Mouse (Mus musculus): Measurements from ENCODE around the gene Slc22a23. TPM values are rescaled to one million over a fixed set of nuclear protein-coding genes. Genes with fewer than 3 reads are reported as not detected.

Gene Slc22a23
- polyA plus RNA-seq, 1 experiment from 2014 or later, result 28.0 TPM

DNA sequence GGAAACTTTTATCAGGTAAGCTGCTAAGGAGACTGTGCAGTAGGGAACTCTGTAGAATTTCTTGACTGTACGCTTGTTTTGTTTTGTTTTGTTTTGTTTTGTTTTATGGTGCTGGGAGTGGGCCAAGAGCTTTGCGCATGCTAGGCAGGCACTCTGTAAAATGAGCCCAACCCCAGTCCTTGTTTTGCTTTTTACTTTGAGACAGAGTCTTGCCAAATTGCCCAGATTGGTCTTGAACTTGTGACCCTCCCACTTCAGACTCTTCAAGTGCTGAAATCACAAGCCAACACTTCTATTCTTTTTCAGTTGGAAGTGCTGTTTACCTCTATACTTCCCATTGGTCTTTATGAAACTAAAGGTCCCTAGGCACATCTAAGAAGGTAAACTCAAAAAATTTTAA is 80.5 kb downstream of the Slc22a23 start:
- peaks cover 3% of the 10 kb centered on the region; the same call in 1 of the 2 replicates for H3K36me3 ChIP-seq (ENCODE audit: control insufficient read depth, insufficient read depth, low read length)
- ATAC-seq (ENCODE audit: low FRiP score, low TSS enrichment) (no peak), DNase-seq (no peak)
- H3K27me3 ChIP-seq (ENCODE audit: control insufficient read depth, insufficient read depth, low read length), result no peaks in the 10 kb centered on the region
- H3K27ac ChIP-seq (replicated peaks; ENCODE audit: low read depth, low read length), result no peak overlapping the region
- H3K4me3 ChIP-seq (replicated peaks; ENCODE audit: low read depth, low read length), result no peak overlapping the region
- H3K4me2 ChIP-seq (ENCODE audit: low read length), result no peak overlapping the region
- 90% methylated on average over 2 of the region's 2 CpGs for WGBS
- no peaks in the 10 kb centered on the region for H3K9me3 ChIP-seq (ENCODE audit: control insufficient read depth, low read length)
- peaks cover 7% of the 10 kb centered on the region for H3K4me1 ChIP-seq (ENCODE audit: control insufficient read depth, insufficient read depth, low read length)
- H3K9ac ChIP-seq (replicated peaks; ENCODE audit: low read length), result no peak overlapping the region

- no peak for DNase-seq
- Histone ChIP-seq H3K4me3 (replicated peaks; ENCODE audit: low read depth, low read length) (no peak overlapping the region), H3K9ac (replicated peaks; ENCODE audit: low read length) (no peak overlapping the region), H3K36me3 (ENCODE audit: control insufficient read depth, insufficient read depth, low read length) (no peaks in the 10 kb centered on the region), H3K27me3 (ENCODE audit: control insufficient read depth, insufficient read depth, low read length) (no peaks in the 10 kb centered on the region), H3K4me1 (ENCODE audit: control insufficient read depth, insufficient read depth, low read length) (no peaks in the 10 kb centered on the region), H3K9me3 (ENCODE audit: control insufficient read depth, low read length) (no peaks in the 10 kb centered on the region), H3K4me2 (ENCODE audit: low read length) (no peak overlapping the region), H3K27ac (replicated peaks; ENCODE audit: low read depth, low read length) (no peak overlapping the region)
- 97% methylated on average over 3 of the region's 3 CpGs for WGBS
- no peak for ATAC-seq (ENCODE audit: low FRiP score, low TSS enrichment)
Observed at GRCm38 (mm10) chr13:34258765-34259164, 86.2 kb downstream of the Slc22a23 start.

- H3K27ac ChIP-seq (replicated peaks; ENCODE audit: low read depth, low read length), result no peak overlapping the region
- H3K9me3 ChIP-seq (ENCODE audit: control insufficient read depth, low read length), result no peaks in the 10 kb centered on the region
- 88% methylated on average over 7 of the region's 7 CpGs for WGBS
Observed at GRCm38 (mm10) chr13:34257177-34257576, 87.8 kb downstream of the Slc22a23 start.

DNA sequence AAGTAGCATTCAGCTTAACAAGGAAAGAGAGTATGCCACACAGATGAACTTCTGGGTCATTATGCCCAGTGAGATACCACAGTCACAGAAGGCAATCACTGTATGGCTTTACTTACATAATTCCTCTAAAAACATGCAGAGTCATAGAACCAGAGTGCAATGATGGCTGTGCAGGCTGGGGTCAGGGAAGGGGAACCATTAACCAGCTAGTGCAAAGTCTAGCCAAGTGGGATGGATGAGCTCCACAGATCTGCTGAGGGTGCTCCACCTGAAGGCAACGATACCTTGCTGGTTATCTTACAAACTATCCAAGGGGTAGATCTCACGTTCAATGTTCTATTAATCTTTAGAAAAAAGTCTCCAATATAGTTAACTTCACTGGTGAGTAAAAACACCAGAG is 88.3 kb downstream of the Slc22a23 start:
- no peak overlapping the region for H3K27ac ChIP-seq (replicated peaks; ENCODE audit: low read depth, low read length)
- H3K4me1 ChIP-seq (ENCODE audit: control insufficient read depth, insufficient read depth, low read length), result no peaks in the 10 kb centered on the region
- no peaks in the 10 kb centered on the region for H3K27me3 ChIP-seq (ENCODE audit: control insufficient read depth, insufficient read depth, low read length)
- H3K4me3 ChIP-seq (replicated peaks; ENCODE audit: low read depth, low read length), result no peak overlapping the region
- ATAC-seq (ENCODE audit: low FRiP score, low TSS enrichment) (no peak), DNase-seq (no peak)
- no peaks in the 10 kb centered on the region for H3K36me3 ChIP-seq (ENCODE audit: control insufficient read depth, insufficient read depth, low read length)
- 96% methylated on average over 2 of the region's 2 CpGs for WGBS
- H3K4me2 ChIP-seq (ENCODE audit: low read length), result no peak overlapping the region
- H3K9ac ChIP-seq (replicated peaks; ENCODE audit: low read length), result no peak overlapping the region
- H3K9me3 ChIP-seq (ENCODE audit: control insufficient read depth, low read length), result no peaks in the 10 kb centered on the region

More at GRCm38 (mm10) chr13:34257177-34257576, 87.8 kb downstream of the Slc22a23 start:
- no peaks in the 10 kb centered on the region for H3K4me1 ChIP-seq (ENCODE audit: control insufficient read depth, insufficient read depth, low read length)
- H3K27me3 ChIP-seq (ENCODE audit: control insufficient read depth, insufficient read depth, low read length), result no peaks in the 10 kb centered on the region
- H3K4me3 ChIP-seq (replicated peaks; ENCODE audit: low read depth, low read length), result no peak overlapping the region
- H3K4me2 ChIP-seq (ENCODE audit: low read length), result no peak overlapping the region
- H3K9ac ChIP-seq (replicated peaks; ENCODE audit: low read length), result no peak overlapping the region
- ATAC-seq (ENCODE audit: low FRiP score, low TSS enrichment) (no peak), DNase-seq (no peak)
- no peaks in the 10 kb centered on the region for H3K36me3 ChIP-seq (ENCODE audit: control insufficient read depth, insufficient read depth, low read length)

DNA sequence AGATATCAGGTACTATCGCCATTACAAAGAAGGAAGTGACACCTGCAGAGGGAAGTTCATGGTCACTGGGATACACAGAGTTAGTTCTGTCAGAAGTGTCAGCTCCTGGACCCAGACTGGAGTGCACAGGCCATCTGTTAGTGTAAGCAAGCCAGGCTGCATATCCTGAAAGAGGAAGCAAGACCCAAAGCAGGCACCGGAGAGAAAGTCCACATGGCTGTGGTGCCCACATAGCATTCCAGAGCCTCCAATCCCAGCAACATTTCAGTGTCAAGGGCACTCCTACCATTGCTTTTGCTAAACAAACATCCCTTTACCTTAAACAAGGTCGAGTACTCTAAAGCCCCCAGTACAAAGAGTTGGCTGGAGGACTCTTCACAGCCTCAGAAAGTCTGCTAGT is 89.7 kb downstream of the Slc22a23 start:
- Histone ChIP-seq H3K27me3 (ENCODE audit: control insufficient read depth, insufficient read depth, low read length) (no peaks in the 10 kb centered on the region), H3K4me2 (ENCODE audit: low read length) (no peak overlapping the region), H3K27ac (replicated peaks; ENCODE audit: low read depth, low read length) (no peak overlapping the region), H3K36me3 (ENCODE audit: control insufficient read depth, insufficient read depth, low read length) (no peaks in the 10 kb centered on the region), H3K9ac (replicated peaks; ENCODE audit: low read length) (no peak overlapping the region), H3K4me3 (replicated peaks; ENCODE audit: low read depth, low read length) (no peak overlapping the region), H3K4me1 (ENCODE audit: control insufficient read depth, insufficient read depth, low read length) (no peaks in the 10 kb centered on the region), H3K9me3 (ENCODE audit: control insufficient read depth, low read length) (no peaks in the 10 kb centered on the region)
- WGBS, result 85% methylated on average over 3 of the region's 3 CpGs
- ATAC-seq (ENCODE audit: low FRiP score, low TSS enrichment), result no peak
- DNase-seq, result no peak

- Histone ChIP-seq H3K27ac (replicated peaks; ENCODE audit: low read depth, low read length) (no peak overlapping the region), H3K4me3 (replicated peaks; ENCODE audit: low read depth, low read length) (no peak overlapping the region), H3K36me3 (ENCODE audit: control insufficient read depth, insufficient read depth, low read length) (no peaks in the 10 kb centered on the region), H3K27me3 (ENCODE audit: control insufficient read depth, insufficient read depth, low read length) (no peaks in the 10 kb centered on the region), H3K4me2 (ENCODE audit: low read length) (no peak overlapping the region), H3K9me3 (ENCODE audit: control insufficient read depth, low read length) (no peaks in the 10 kb centered on the region), H3K9ac (replicated peaks; ENCODE audit: low read length) (no peak overlapping the region), H3K4me1 (ENCODE audit: control insufficient read depth, insufficient read depth, low read length) (peaks cover 4% of the 10 kb centered on the region; the same call in 1 of the 2 replicates)
- WGBS, result 71% methylated on average over 5 of the region's 5 CpGs
- no peak for DNase-seq
- ATAC-seq (ENCODE audit: low FRiP score, low TSS enrichment), result no peak
Observed at GRCm38 (mm10) chr13:34254691-34255090, 90.3 kb downstream of the Slc22a23 start.

GRCm38 (mm10) chr13:34253736-34254135 is 91.2 kb downstream of the Slc22a23 start:
- ATAC-seq (ENCODE audit: low FRiP score, low TSS enrichment), result no peak
- H3K4me2 ChIP-seq (ENCODE audit: low read length), result no peak overlapping the region
- no peaks in the 10 kb centered on the region for H3K9me3 ChIP-seq (ENCODE audit: control insufficient read depth, low read length)
- H3K27me3 ChIP-seq (ENCODE audit: control insufficient read depth, insufficient read depth, low read length), result no peaks in the 10 kb centered on the region
- 88% methylated on average over 3 of the region's 3 CpGs for WGBS
- H3K4me1 ChIP-seq (ENCODE audit: control insufficient read depth, insufficient read depth, low read length), result peaks cover 13% of the 10 kb centered on the region
- no peak overlapping the region for H3K4me3 ChIP-seq (replicated peaks; ENCODE audit: low read depth, low read length)
- no peaks in the 10 kb centered on the region for H3K36me3 ChIP-seq (ENCODE audit: control insufficient read depth, insufficient read depth, low read length)
- no peak overlapping the region for H3K27ac ChIP-seq (replicated peaks; ENCODE audit: low read depth, low read length)
- H3K9ac ChIP-seq (replicated peaks; ENCODE audit: low read length), result no peak overlapping the region
- no peak for DNase-seq

- Histone ChIP-seq H3K36me3 (ENCODE audit: control insufficient read depth, insufficient read depth, low read length) (no peaks in the 10 kb centered on the region), H3K9ac (replicated peaks; ENCODE audit: low read length) (peak overlapping the region; percentile 4; the same call in 1 of the 2 replicates), H3K4me3 (replicated peaks; ENCODE audit: low read depth, low read length) (no peak overlapping the region), H3K27me3 (ENCODE audit: control insufficient read depth, insufficient read depth, low read length) (no peaks in the 10 kb centered on the region), H3K9me3 (ENCODE audit: control insufficient read depth, low read length) (no peaks in the 10 kb centered on the region), H3K4me2 (ENCODE audit: low read length) (peak overlapping the region; percentile 2; the same call in 1 of the 2 replicates), H3K27ac (replicated peaks; ENCODE audit: low read depth, low read length) (peak overlapping the region; percentile 85), H3K4me1 (ENCODE audit: control insufficient read depth, insufficient read depth, low read length) (peaks cover 36% of the 10 kb centered on the region)
- WGBS, result 8% methylated on average over 15 of the region's 15 CpGs
- ATAC-seq (ENCODE audit: low FRiP score, low TSS enrichment) (peak; percentile 86), DNase-seq (peak; percentile 83)
Observed at GRCm38 (mm10) chr13:34248941-34249920, 95.8 kb downstream of the Slc22a23 start.

DNA sequence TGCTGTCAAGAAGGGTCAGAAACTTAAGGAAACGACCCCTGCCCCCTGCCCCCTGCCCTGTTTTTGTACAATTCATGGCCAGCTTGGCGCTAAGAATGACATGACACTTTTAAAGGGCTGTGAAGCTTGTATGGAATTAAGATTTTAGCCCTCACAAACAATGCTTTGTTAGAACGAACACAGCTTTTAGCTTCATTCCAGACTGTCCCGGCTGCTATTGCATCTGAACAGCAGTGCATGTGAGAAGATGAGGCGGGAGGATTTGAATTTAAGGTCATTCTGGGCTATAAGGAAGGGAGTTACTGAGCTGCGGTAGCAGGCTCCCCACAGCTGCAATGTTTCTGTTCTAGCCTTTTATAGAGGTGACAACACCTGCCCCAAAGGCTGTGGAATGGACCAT is 96.9 kb downstream of the Slc22a23 start:
- DNase-seq (peak; percentile 55), ATAC-seq (ENCODE audit: low FRiP score, low TSS enrichment) (no peak)
- WGBS, result 4% methylated on average over 6 of the region's 6 CpGs

More for the DNA sequence above, 96.9 kb downstream of the Slc22a23 start:
- Histone ChIP-seq H3K9ac (replicated peaks; ENCODE audit: low read length) (peak overlapping the region; percentile 24; the same call in 1 of the 2 replicates), H3K27me3 (ENCODE audit: control insufficient read depth, insufficient read depth, low read length) (no peaks in the 10 kb centered on the region), H3K36me3 (ENCODE audit: control insufficient read depth, insufficient read depth, low read length) (no peaks in the 10 kb centered on the region), H3K27ac (replicated peaks; ENCODE audit: low read depth, low read length) (peak overlapping the region; percentile 85), H3K9me3 (ENCODE audit: control insufficient read depth, low read length) (no peaks in the 10 kb centered on the region), H3K4me3 (replicated peaks; ENCODE audit: low read depth, low read length) (no peak overlapping the region), H3K4me2 (ENCODE audit: low read length) (0 out of 2 replicates have a peak overlapping the region, but pooled peaks have one; percentile 2), H3K4me1 (ENCODE audit: control insufficient read depth, insufficient read depth, low read length) (peaks cover 39% of the 10 kb centered on the region)

Measured in midbrain, embryonic 14.5 days (tissue).